Mouse (Mus musculus): Measurements from ENCODE around the gene B230307C23Rik.

DNA sequence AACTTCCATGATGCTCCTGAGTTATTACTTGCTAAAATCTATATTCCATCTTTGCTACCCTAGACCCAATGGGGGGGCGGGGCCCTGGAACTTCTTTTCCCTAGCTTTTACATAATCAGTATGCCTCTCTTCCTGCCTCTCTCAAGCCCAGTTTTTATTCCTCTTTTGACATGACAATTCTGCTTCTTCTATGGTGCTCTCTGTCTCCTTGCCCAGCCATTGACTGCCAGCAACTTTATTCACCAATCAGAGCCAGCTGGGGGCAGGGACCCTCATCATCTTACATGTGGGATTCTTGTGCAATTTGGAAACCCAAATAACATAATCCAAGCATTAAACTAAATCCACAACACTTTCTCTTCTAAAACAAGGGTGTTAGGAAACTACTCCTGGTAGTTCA, 15.8 kb upstream of the B230307C23Rik start:
- TF ChIP-seq CTCF (IDR thresholded peaks at IDR 0.05; ENCODE audit: borderline replicate concordance, insufficient read depth, low read depth, low read length) (no peak), POLR2A (IDR thresholded peaks at IDR 0.05; ENCODE audit: borderline replicate concordance, insufficient read depth, low read length) (no peak)

Measured in cerebellum, adult 2 months (tissue).